Mouse (Mus musculus): ENCODE data around the gene Casp9.
"Not testable (repeated sequence)": the region's sequence is repeated elsewhere in the genome, so short reads cannot be mapped to it uniquely, and the experiment has no call there.

Gene Casp9

GRCm38 (mm10) chr4:141793282-141794151, at the start of gene Casp9:
TSS of gene Casp9 (plus strand) at chr4:141793612.
- DNase-seq (ENCODE audit: low spot score in 2 of 2): peak; percentile 99

GRCm38 (mm10) chr4:141746578-141747346, 46.6 kb upstream of the Casp9 start, which contains the start of gene Agmat:
TSS of gene Agmat (plus strand) at chr4:141746672.
- DNase-seq (ENCODE audit: low spot score in 2 of 2): no peak

GRCm38 (mm10) chr4:141749557-141749956, 43.9 kb upstream of the Casp9 start:
- no peak for DNase-seq (ENCODE audit: low spot score in 2 of 2)

- DNase-seq (ENCODE audit: low spot score in 2 of 2): no peak
Measured at GRCm38 (mm10) chr4:141750826-141751225, 42.6 kb upstream of the Casp9 start.

GRCm38 (mm10) chr4:141751419-141752075, 41.9 kb upstream of the Casp9 start:
- DNase-seq (ENCODE audit: low spot score in 2 of 2): no peak

GRCm38 (mm10) chr4:141752076-141752421, 41.4 kb upstream of the Casp9 start:
- DNase-seq (ENCODE audit: low spot score in 2 of 2): no peak

- DNase-seq (ENCODE audit: low spot score in 2 of 2): no peak
Measured at GRCm38 (mm10) chr4:141755375-141755930, 38.0 kb upstream of the Casp9 start.

- DNase-seq (ENCODE audit: low spot score in 2 of 2): no peak
Measured at GRCm38 (mm10) chr4:141757124-141757523, 36.3 kb upstream of the Casp9 start.

GRCm38 (mm10) chr4:141758874-141759542, 34.4 kb upstream of the Casp9 start:
- DNase-seq (ENCODE audit: low spot score in 2 of 2): no peak

GRCm38 (mm10) chr4:141760942-141761341, 32.5 kb upstream of the Casp9 start:
- DNase-seq (ENCODE audit: low spot score in 2 of 2): no peak

GRCm38 (mm10) chr4:141762102-141762598, 31.3 kb upstream of the Casp9 start:
- DNase-seq (ENCODE audit: low spot score in 2 of 2): no peak

GRCm38 (mm10) chr4:141763476-141763875, 29.9 kb upstream of the Casp9 start:
- no peak for DNase-seq (ENCODE audit: low spot score in 2 of 2)

- DNase-seq (ENCODE audit: low spot score in 2 of 2): no peak
Measured at GRCm38 (mm10) chr4:141765008-141765407, 28.4 kb upstream of the Casp9 start.

GRCm38 (mm10) chr4:141766316-141766667, 27.1 kb upstream of the Casp9 start:
- no peak for DNase-seq (ENCODE audit: low spot score in 2 of 2)

GRCm38 (mm10) chr4:141766668-141767352, 26.6 kb upstream of the Casp9 start:
- DNase-seq (ENCODE audit: low spot score in 2 of 2): no peak

- DNase-seq (ENCODE audit: low spot score in 2 of 2): peak in 1 of 2 experiments; percentile 44
Measured at GRCm38 (mm10) chr4:141767353-141768036, 25.9 kb upstream of the Casp9 start.

- no peak for DNase-seq (ENCODE audit: low spot score in 2 of 2)
Measured at GRCm38 (mm10) chr4:141769501-141770160, 23.8 kb upstream of the Casp9 start.

GRCm38 (mm10) chr4:141771823-141772222, 21.6 kb upstream of the Casp9 start:
- no peak for DNase-seq (ENCODE audit: low spot score in 2 of 2)

GRCm38 (mm10) chr4:141773019-141773418, 20.4 kb upstream of the Casp9 start:
- not testable (repeated sequence) for DNase-seq (ENCODE audit: low spot score in 2 of 2)

Data from urinary bladder, postnatal 36 days (tissue).